Comparison of ENCODE assay signal across 8 mouse cellular contexts in genomic region chr13:43231965-43232860, GRCm38 (mm10).
DNase-seq lines count a peak whose midpoint lies in the region; ATAC-seq lines count a peak whose summit lies in the region.

No protein-coding gene starts in this region.

- peak overlapping the region; percentile 45 for H3K27ac ChIP-seq in hindbrain, embryonic 14.5 days
- H3K27ac ChIP-seq in liver, embryonic 12.5 days = peak overlapping the region; percentile 69

- no peak overlapping the region for H3K4me3 ChIP-seq in hindbrain, embryonic 14.5 days (replicated peaks; ENCODE audit: low read length)
- no peak overlapping the region for H3K4me3 ChIP-seq in liver, embryonic 12.5 days

- no peaks in the 10 kb centered on the region for H3K9me3 ChIP-seq in hindbrain, embryonic 14.5 days (ENCODE audit: control insufficient read depth, low read length)
- H3K9me3 ChIP-seq in liver, embryonic 12.5 days (replicated peaks) = no peaks in the 10 kb centered on the region

- no peak overlapping the region for H3K4me2 ChIP-seq in hindbrain, embryonic 14.5 days (replicated peaks)
- peak overlapping the region; percentile 9; the same call in 1 of the 2 replicates for H3K4me2 ChIP-seq in liver, embryonic 12.5 days

- H3K9ac ChIP-seq in hindbrain, embryonic 14.5 days = no peak overlapping the region
- H3K9ac ChIP-seq in liver, embryonic 12.5 days = no peak overlapping the region; the same call in 1 of the 2 replicates

- peak; percentile 57 for DNase-seq in ovary, adult 18-20 months (ENCODE audit: low spot score)
- no peak for DNase-seq in ovary, postnatal 10 days (ENCODE audit: low spot score)
- peak; percentile 90 for DNase-seq in gastrocnemius, adult 18-20 months (ENCODE audit: low spot score)
- peak; percentile 54 for DNase-seq in hindbrain, embryonic 14.5 days (ENCODE audit: low spot score)
- DNase-seq in skeletal muscle tissue, adult 2 months (ENCODE audit: low read depth, low spot score) = peak; percentile 90
- no peak for DNase-seq in right cerebral cortex, postnatal 14 days
- no peak for DNase-seq in layer of hippocampus, adult 8-10 months (ENCODE audit: low spot score in 2 of 2)

- WGBS in hindbrain, embryonic 14.5 days = 50% methylated on average over 13 of the region's 13 CpGs
- WGBS in liver, embryonic 12.5 days (ENCODE audit: insufficient replicate concordance) = 47% methylated on average over 13 of the region's 13 CpGs

- ATAC-seq in hindbrain, embryonic 14.5 days (ENCODE audit: low FRiP score) = no peak
- ATAC-seq in liver, embryonic 12.5 days = no peak

- no peaks in the 10 kb centered on the region for H3K36me3 ChIP-seq in hindbrain, embryonic 14.5 days (replicated peaks; ENCODE audit: control insufficient read depth, insufficient read depth)
- H3K36me3 ChIP-seq in liver, embryonic 12.5 days = no peaks in the 10 kb centered on the region

- H3K4me1 ChIP-seq in hindbrain, embryonic 14.5 days (replicated peaks; ENCODE audit: control insufficient read depth, insufficient read depth, low read length) = peaks cover 27% of the 10 kb centered on the region
- H3K4me1 ChIP-seq in liver, embryonic 12.5 days = peaks cover 82% of the 10 kb centered on the region

- H3K27me3 ChIP-seq in hindbrain, embryonic 14.5 days (ENCODE audit: control insufficient read depth, insufficient read depth, low read length) = no peaks in the 10 kb centered on the region
- H3K27me3 ChIP-seq in liver, embryonic 12.5 days (replicated peaks) = no peaks in the 10 kb centered on the region

Comparison
In these comparisons a context has a peak if more than half of its experiments do, and no peak if none do; other contexts are left out.
1. DNase-seq: peak in ovary, adult 18-20 months (single experiment), gastrocnemius, adult 18-20 months (single experiment), hindbrain, embryonic 14.5 days (single experiment) and skeletal muscle tissue, adult 2 months (single experiment); none in ovary, postnatal 10 days (single experiment), right cerebral cortex, postnatal 14 days (single experiment) and layer of hippocampus, adult 8-10 months (0 of 2).